Mouse (Mus musculus): ENCODE results near the gene Zfp968. TPM values are rescaled to one million over a fixed set of nuclear protein-coding genes. Genes with fewer than 3 reads are reported as not detected.
"Not testable (repeated sequence)": the region's sequence is repeated elsewhere in the genome, so short reads cannot be mapped to it uniquely, and the experiment has no call there.

The Zfp968 gene
- 4.0 and 5.2 TPM in 2 replicates for polyA plus RNA-seq (2015; fragmentation: Nextera tagmentation; extraction: Ambion mirVana)

DNA sequence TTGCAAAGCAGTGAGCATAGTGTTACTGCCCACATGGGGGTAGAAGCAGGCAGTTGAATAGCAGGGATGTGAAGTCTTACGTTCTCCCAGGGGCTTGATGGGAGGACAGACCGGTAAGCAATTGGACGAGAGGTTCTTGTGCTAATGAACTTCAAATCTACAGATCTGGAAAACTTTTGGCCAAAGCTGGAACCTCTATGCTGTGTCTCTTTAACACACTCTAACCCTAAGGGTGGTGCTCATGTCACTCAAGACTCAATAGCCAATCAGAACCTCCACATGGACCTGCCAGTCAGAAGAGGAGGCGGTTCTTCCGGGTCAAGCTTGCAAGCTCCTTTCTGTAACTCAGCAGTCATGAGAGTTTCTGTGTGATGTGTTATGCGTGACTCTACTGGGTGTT is at the start of gene Zfp968:
TSS of gene Zfp968 (plus strand) at position 301 of the 400 bp plus-strand sequence.
- H3K4me2 ChIP-seq; H3K9ac ChIP-seq; H3K36me3 ChIP-seq; H3K27ac ChIP-seq (replicated peaks); ATAC-seq (ENCODE audit: extremely low read depth, insufficient number of reproducible peaks, low FRiP score, low TSS enrichment); H3K4me1 ChIP-seq; H3K4me3 ChIP-seq; H3K27me3 ChIP-seq (replicated peaks); H3K9me3 ChIP-seq: not testable (repeated sequence)
- no CpG with 5 or more reads among the region's 6 CpGs for WGBS

DNA sequence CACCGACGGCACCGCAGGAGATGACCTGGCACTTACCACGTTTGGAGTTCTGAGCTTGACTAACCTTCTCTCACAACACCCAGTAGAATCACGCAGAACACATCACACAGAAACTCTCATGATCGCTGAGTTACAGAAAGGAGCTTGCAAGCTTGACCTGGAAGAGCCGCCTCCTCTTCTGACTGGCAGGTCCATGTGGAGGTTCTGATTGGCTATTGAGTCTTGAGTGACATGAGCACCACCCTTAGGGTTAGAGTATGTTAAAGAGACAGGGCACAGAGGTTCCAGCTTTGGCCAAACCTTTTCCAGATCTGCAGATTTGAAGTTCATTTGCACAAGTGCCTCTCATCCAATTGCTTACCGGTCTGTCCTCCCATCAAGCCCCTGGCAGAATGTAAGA is 34.1 kb upstream of the Zfp968 start, which contains the start of gene Gm4631:
TSS of gene Gm4631 (minus strand) at position 101 of the 400 bp plus-strand sequence.
- not testable (repeated sequence) for H3K9me3 ChIP-seq; H3K36me3 ChIP-seq; H3K4me1 ChIP-seq; H3K4me3 ChIP-seq; ATAC-seq (ENCODE audit: extremely low read depth, insufficient number of reproducible peaks, low FRiP score, low TSS enrichment); H3K4me2 ChIP-seq; H3K9ac ChIP-seq; H3K27ac ChIP-seq (replicated peaks); H3K27me3 ChIP-seq (replicated peaks)
- WGBS, result no CpG with 5 or more reads among the region's 8 CpGs

Other genes with a start within 250 kb of the Zfp968 start
- gene Gm14399, start 230.4 kb upstream of the Zfp968 start, polyA plus RNA-seq (2015; fragmentation: Nextera tagmentation; extraction: Ambion mirVana), result 3.9 and 7.2 TPM in 2 replicates
- gene Gm14443, start 196.6 kb upstream of the Zfp968 start, polyA plus RNA-seq (2015; fragmentation: Nextera tagmentation; extraction: Ambion mirVana), result 0.37 and 0.53 TPM in 2 replicates
- 3.8 and 4.0 TPM in 2 replicates for gene Gm14391, start 165.5 kb upstream of the Zfp968 start, polyA plus RNA-seq (2015; fragmentation: Nextera tagmentation; extraction: Ambion mirVana)
- not detected in 2 replicates for gene Gm14440, start 97.3 kb upstream of the Zfp968 start, polyA plus RNA-seq (2015; fragmentation: Nextera tagmentation; extraction: Ambion mirVana)
- gene Gm4631, start 34.2 kb upstream of the Zfp968 start, polyA plus RNA-seq (2015; fragmentation: Nextera tagmentation; extraction: Ambion mirVana), result 8.8 and 9.5 TPM in 2 replicates
- gene Gm4724, start 63.4 kb downstream of the Zfp968 start, polyA plus RNA-seq (2015; fragmentation: Nextera tagmentation; extraction: Ambion mirVana), result 5.2 and 7.6 TPM in 2 replicates
- 0.61 and 8.3 TPM in 2 replicates for gene Zfp965, start 97.5 kb downstream of the Zfp968 start, polyA plus RNA-seq (2015; fragmentation: Nextera tagmentation; extraction: Ambion mirVana)

Data from heart, embryonic 13.5 days (tissue).